Mouse (Mus musculus) adrenal gland, postnatal 36 days (tissue): Measurements from ENCODE around the gene Snrpg. TPM values are rescaled to one million over a fixed set of nuclear protein-coding genes. Genes with fewer than 3 reads are reported as not detected.
A peak's percentile ranks its signal among the peaks of the same experiment; 100 is the strongest.
"Not testable (repeated sequence)": the region's sequence is repeated elsewhere in the genome, so short reads cannot be mapped to it uniquely, and the experiment has no call there.

Experiments used
- DNase-seq, 2 experiments: peaks; one replicate each; pipeline ENCODE4 v3.0.0; 2021; ENCODE audit warnings: mixed read lengths in 1 of 2
- long read RNA-seq, 2 experiments: library from polyadenylated mRNA; stranded (forward); transcript quantifications; one replicate each; pipeline ENCODE4 v2.0.0; 2021; ENCODE audit warnings: borderline sequencing depth in 2 of 2
- total RNA-seq, 2 experiments: library from RNA; stranded (reverse); gene quantifications; 2 replicates each; pipeline ENCODE4 v1.2.3; 2021

Gene Snrpg
- 100 to 1,000 TPM; 202 to 467 TPM for total RNA-seq
- long read RNA-seq, experiment 1, transcript Snrpg-201 (4 exons, 1,055 nt): major isoform, 494 of 562 reads
- long read RNA-seq, experiment 1, partial matches to known transcripts: 6 of 562 reads
- long read RNA-seq, experiment 1, other reads (novel, unspliced or antisense): 61 of 562 reads
- long read RNA-seq, experiment 2, transcript Snrpg-201 (4 exons, 1,055 nt): major isoform, 141 of 144 reads
- long read RNA-seq, experiment 2, partial matches to known transcripts: 2 of 144 reads
- long read RNA-seq, experiment 2, other reads (novel, unspliced or antisense): 1 of 144 reads

GRCm38 (mm10) chr6:86370764-86371339 lies at the start of gene Snrpg:
Snrpg (plus strand) TSS chr6:86371304.
- DNase-seq: peak in 1 of 2 experiments; percentile 14

- DNase-seq: no peak
These were observed 49.0 kb upstream of the Snrpg start for GRCm38 (mm10) chr6:86322031-86322563.

GRCm38 (mm10) chr6:86322991-86323390 lies 48.1 kb upstream of the Snrpg start:
- DNase-seq: no peak

- DNase-seq: no peak
These were observed 46.7 kb upstream of the Snrpg start for GRCm38 (mm10) chr6:86324400-86324799.

GRCm38 (mm10) chr6:86325646-86326045 lies 45.5 kb upstream of the Snrpg start:
- DNase-seq: no peak

GRCm38 (mm10) chr6:86326866-86327265 lies 44.2 kb upstream of the Snrpg start:
- no peak for DNase-seq

GRCm38 (mm10) chr6:86328369-86328768 lies 42.7 kb upstream of the Snrpg start:
- DNase-seq: no peak

- DNase-seq: peak in 1 of 2 experiments; percentile 16
These were observed 41.2 kb upstream of the Snrpg start for GRCm38 (mm10) chr6:86329943-86330342.

- DNase-seq: no peak
These were observed 35.8 kb upstream of the Snrpg start for GRCm38 (mm10) chr6:86335121-86335849.

- DNase-seq: no peak
These were observed 35.2 kb upstream of the Snrpg start for GRCm38 (mm10) chr6:86335860-86336259.

- DNase-seq: not testable (repeated sequence)
These were observed 34.8 kb upstream of the Snrpg start for GRCm38 (mm10) chr6:86336340-86336739.

- DNase-seq: no peak
These were observed 27.4 kb upstream of the Snrpg start for GRCm38 (mm10) chr6:86343656-86344055.

- DNase-seq: no peak
These were observed 25.0 kb upstream of the Snrpg start for GRCm38 (mm10) chr6:86346063-86346462.

- peak; percentile 22 to 44 for DNase-seq
These were observed 21.8 kb upstream of the Snrpg start for GRCm38 (mm10) chr6:86349257-86349656.

GRCm38 (mm10) chr6:86354948-86355347 lies 16.2 kb upstream of the Snrpg start:
- DNase-seq: no peak

- no peak for DNase-seq
These were observed 14.1 kb upstream of the Snrpg start for GRCm38 (mm10) chr6:86356956-86357355.

- DNase-seq: peak in 1 of 2 experiments; percentile 20
These were observed 10.4 kb upstream of the Snrpg start for GRCm38 (mm10) chr6:86360691-86361090.

GRCm38 (mm10) chr6:86361373-86361772 lies 9.7 kb upstream of the Snrpg start:
- DNase-seq: no peak

GRCm38 (mm10) chr6:86364442-86365141 lies 6.5 kb upstream of the Snrpg start:
- peak; percentile 80 to 84 for DNase-seq

- peak; percentile 97 to 98 for DNase-seq
These were observed 5.6 kb upstream of the Snrpg start, which contains the start of gene Fam136a for GRCm38 (mm10) chr6:86365371-86366124. Fam136a (plus strand) TSS chr6:86365646.

- DNase-seq: peak; percentile 88 to 89
These were observed 4.8 kb upstream of the Snrpg start for GRCm38 (mm10) chr6:86366125-86366852.
